Mouse (Mus musculus): Measurements from ENCODE around the gene Strada. TPM values are rescaled to one million over a fixed set of nuclear protein-coding genes. Genes with fewer than 3 reads are reported as not detected.
A peak's percentile ranks its signal among the peaks of the same experiment; 100 is the strongest.
"Not testable (repeated sequence)": the region's sequence is repeated elsewhere in the genome, so short reads cannot be mapped to it uniquely, and the experiment has no call there.

Strada gene
- polyA plus RNA-seq, 1 experiment = 51.9 TPM

DNA sequence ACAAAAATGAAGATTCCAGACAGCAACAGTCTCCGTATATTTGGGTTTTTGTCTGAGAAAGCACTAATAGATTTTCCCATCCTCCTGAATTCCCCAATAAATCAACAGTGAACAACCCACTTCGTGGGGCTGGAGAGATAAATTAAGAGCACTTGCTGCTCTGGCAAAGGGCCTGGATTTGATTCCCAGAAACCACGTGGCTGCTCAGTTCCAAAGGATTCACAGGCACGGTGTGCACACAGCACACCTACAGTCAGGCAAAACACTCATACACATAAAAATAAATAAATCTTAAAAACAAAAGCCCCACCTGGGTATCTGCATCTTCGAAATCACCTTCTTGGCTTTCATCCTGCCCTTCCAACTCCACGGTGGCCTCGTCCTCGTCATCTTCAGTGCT, 10.8 kb upstream of the Strada start:
- Histone ChIP-seq H3K4me3 (ENCODE audit: insufficient read depth, low read length) (no peak overlapping the region), H3K4me1 (ENCODE audit: control insufficient read depth, insufficient read depth, low read length) (peaks cover 1% of the 10 kb centered on the region; the same call in 1 of the 2 replicates), H3K27ac (ENCODE audit: insufficient read depth, low read length) (no peak overlapping the region)
- TF ChIP-seq POLR2A (IDR thresholded peaks at IDR 0.05; ENCODE audit: extremely low read depth, insufficient read depth, low read length) (no peak), CTCF (IDR thresholded peaks at IDR 0.05; ENCODE audit: extremely low read depth, insufficient read depth, low read length) (no peak)

DNA sequence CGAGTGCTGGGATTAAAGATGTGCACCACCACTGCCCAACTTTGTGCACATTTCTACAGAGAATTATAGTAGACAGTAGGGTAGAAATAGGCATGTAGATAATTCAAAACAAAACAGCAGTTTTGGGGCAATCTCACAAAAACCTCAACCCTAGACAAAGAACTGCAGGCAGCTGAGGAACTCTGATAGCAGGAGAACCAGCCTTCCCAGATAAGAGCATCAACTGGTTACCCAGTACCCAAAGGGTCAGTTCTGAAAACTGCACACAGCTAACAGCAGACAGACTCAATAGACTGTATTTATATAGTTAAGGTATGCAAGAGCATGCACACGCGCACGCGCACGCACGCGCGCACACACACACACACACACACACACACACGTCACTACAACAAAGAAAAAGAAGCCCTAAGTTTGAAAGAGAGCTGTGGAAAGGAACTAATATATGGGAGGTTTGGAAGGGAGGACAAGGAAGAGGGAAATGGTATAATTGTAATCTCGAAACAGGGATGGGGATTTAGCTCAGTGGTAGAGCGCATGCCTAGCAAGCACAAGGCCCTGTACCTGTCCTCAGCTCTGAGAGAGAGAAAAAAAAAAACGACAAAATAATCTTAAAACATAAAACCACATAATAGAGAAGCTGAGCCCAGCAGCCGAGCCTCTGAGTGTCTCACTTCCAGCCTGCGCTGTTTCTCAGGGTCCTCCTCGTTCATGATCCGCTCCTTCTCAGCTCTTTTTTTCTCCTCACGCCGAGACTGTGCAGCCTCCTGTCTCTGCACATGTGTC, 438 bp downstream of the Strada start:
- TF ChIP-seq POLR2A (IDR thresholded peaks at IDR 0.05; ENCODE audit: extremely low read depth, insufficient read depth, low read length) = no peak
- no peak for TF ChIP-seq CTCF (IDR thresholded peaks at IDR 0.05; ENCODE audit: extremely low read depth, insufficient read depth, low read length)
- Histone ChIP-seq H3K4me3 (ENCODE audit: insufficient read depth, low read length) (no peak overlapping the region), H3K27ac (ENCODE audit: insufficient read depth, low read length) (no peak overlapping the region), H3K4me1 (ENCODE audit: control insufficient read depth, insufficient read depth, low read length) (no peaks in the 10 kb centered on the region)

DNA sequence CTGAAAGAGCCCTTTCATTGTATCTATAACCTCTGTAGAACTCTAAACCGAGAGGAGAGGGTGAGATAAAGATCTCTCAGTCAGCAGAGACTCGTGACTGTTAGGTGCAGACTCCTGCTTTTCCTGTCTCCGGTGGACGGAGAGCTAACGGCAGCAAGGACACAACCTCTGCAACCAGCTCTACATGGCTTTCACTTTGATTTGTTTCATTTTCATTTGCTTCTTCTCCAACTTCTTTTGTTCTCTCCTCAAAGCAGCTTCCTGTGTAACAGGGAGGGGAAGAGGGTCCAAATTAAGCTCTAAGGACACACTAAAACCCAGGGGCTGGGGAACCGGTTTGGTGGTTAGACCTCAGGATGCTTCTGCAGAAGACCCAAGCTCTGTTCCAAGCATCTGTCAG, 1.2 kb downstream of the Strada start:
- Histone ChIP-seq H3K4me3 (ENCODE audit: insufficient read depth, low read length) (no peak overlapping the region), H3K27ac (ENCODE audit: insufficient read depth, low read length) (no peak overlapping the region), H3K4me1 (ENCODE audit: control insufficient read depth, insufficient read depth, low read length) (no peaks in the 10 kb centered on the region)
- TF ChIP-seq CTCF (IDR thresholded peaks at IDR 0.05; ENCODE audit: extremely low read depth, insufficient read depth, low read length) (no peak), POLR2A (IDR thresholded peaks at IDR 0.05; ENCODE audit: extremely low read depth, insufficient read depth, low read length) (no peak)

DNA sequence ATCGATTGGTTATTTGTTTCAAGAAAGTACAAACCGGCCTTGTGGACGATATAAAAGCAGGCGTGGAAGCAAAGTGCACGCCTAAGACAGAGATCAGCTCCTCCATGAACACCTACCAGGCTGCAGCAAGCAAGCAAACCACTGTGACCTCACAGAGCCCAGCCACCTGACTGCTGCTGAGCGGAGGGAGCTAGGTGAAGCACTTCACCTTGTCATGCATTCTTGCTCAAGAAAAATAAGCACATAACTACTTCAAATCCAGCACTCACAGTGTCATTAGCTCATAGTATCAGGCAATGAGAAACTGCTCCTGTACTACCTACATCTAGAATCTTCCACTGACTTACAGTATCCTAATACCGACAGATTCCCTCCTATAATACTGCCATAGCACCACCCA, 2.0 kb downstream of the Strada start:
- not testable (repeated sequence) for H3K27ac ChIP-seq (ENCODE audit: insufficient read depth, low read length); H3K4me1 ChIP-seq (ENCODE audit: control insufficient read depth, insufficient read depth, low read length); H3K4me3 ChIP-seq (ENCODE audit: insufficient read depth, low read length)

DNA sequence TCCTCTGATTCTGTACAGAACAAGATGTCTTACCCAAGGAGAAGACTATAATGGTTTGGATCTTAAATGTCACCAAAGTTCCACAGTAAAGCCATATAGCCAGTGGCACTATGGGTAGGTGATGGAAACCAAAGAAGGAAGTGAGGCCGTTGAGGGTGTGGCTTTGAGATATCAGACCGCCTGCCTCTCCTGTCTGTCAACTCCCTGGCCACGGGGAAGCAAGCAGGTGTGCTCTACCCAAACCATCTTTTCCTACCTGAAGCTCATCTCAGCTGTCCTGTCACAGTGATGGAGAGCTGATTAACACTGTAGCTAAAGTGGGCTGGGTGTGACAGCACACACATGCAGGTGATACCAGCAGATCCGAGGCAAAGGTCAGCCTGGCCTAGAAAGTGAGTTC, 3.7 kb downstream of the Strada start:
- no peak overlapping the region for H3K4me3 ChIP-seq (ENCODE audit: insufficient read depth, low read length)
- no peak for TF ChIP-seq CTCF (IDR thresholded peaks at IDR 0.05; ENCODE audit: extremely low read depth, insufficient read depth, low read length)
- H3K4me1 ChIP-seq (ENCODE audit: control insufficient read depth, insufficient read depth, low read length) = no peaks in the 10 kb centered on the region
- no peak overlapping the region for H3K27ac ChIP-seq (ENCODE audit: insufficient read depth, low read length)

DNA sequence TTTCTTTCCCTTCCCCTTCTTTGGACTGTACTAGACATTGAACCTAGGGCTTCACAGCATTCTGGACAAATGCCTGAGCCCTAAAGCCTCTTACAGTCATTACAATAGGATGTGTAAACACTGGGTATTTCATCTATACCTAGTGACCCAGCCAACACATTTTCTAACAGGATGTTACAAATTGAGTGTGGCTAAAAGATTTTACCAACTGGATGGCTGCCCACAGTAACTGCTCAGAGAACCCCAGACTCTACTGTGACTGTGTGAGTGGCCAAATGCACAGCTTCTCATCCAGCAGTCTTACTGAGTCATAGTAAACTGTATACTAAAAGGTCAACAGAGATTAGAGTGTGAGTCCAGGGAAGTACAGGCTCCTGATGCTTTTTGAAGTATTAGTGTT, 6.6 kb downstream of the Strada start:
- TF ChIP-seq CTCF (IDR thresholded peaks at IDR 0.05; ENCODE audit: extremely low read depth, insufficient read depth, low read length) (no peak), POLR2A (IDR thresholded peaks at IDR 0.05; ENCODE audit: extremely low read depth, insufficient read depth, low read length) (no peak)
- H3K4me1 ChIP-seq (ENCODE audit: control insufficient read depth, insufficient read depth, low read length) = no peaks in the 10 kb centered on the region
- H3K27ac ChIP-seq (ENCODE audit: insufficient read depth, low read length) = no peak overlapping the region
- H3K4me3 ChIP-seq (ENCODE audit: insufficient read depth, low read length) = no peak overlapping the region

DNA sequence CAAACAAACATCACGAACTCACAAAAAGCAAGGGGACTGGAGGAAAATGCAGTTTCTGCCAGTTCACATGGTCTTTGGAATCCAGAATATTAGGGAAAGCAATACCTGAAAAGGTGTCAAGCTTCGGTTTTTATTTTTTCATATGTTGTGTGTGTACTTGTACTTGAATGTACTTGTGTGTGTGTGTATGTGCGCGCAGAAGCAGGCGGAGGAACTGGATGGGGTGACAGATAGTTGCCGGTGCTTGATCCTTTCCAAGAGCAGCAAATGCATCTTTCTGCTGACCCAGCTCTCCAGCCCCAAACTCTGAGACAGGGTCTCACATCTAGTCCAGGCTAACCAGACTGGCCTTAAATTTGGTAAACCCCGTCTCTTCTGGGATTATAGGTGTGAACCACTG, 7.1 kb downstream of the Strada start:
- no peak overlapping the region for H3K4me3 ChIP-seq (ENCODE audit: insufficient read depth, low read length)
- H3K27ac ChIP-seq (ENCODE audit: insufficient read depth, low read length) = no peak overlapping the region
- TF ChIP-seq CTCF (IDR thresholded peaks at IDR 0.05; ENCODE audit: extremely low read depth, insufficient read depth, low read length) = no peak
- no peak for TF ChIP-seq POLR2A (IDR thresholded peaks at IDR 0.05; ENCODE audit: extremely low read depth, insufficient read depth, low read length)
- no peaks in the 10 kb centered on the region for H3K4me1 ChIP-seq (ENCODE audit: control insufficient read depth, insufficient read depth, low read length)

DNA sequence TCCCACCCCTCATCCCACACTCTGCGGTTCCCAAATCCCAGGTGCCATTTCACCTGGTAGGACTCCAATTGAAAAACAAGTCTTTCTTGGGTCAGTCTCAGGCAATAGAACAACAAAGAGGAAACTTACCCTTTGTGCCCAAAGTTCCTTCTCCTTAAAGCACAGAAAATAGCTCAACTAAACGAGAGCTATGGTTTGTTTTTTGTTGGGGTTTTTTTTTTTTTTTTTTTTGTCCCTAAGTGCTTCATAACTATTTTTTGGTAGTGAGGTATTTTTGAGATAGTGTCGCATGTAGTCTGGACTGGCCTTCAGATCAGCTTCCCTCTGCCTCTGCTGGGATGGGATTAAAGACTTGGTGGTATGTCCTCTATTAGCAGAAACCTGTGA, 7.8 kb downstream of the Strada start:
- Histone ChIP-seq H3K4me1 (ENCODE audit: control insufficient read depth, insufficient read depth, low read length) (no peaks in the 10 kb centered on the region), H3K4me3 (ENCODE audit: insufficient read depth, low read length) (peak overlapping the region; percentile 41; the same call in 1 of the 2 replicates)
- TF ChIP-seq CTCF (IDR thresholded peaks at IDR 0.05; ENCODE audit: extremely low read depth, insufficient read depth, low read length) (no peak), POLR2A (IDR thresholded peaks at IDR 0.05; ENCODE audit: extremely low read depth, insufficient read depth, low read length) (no peak)

DNA sequence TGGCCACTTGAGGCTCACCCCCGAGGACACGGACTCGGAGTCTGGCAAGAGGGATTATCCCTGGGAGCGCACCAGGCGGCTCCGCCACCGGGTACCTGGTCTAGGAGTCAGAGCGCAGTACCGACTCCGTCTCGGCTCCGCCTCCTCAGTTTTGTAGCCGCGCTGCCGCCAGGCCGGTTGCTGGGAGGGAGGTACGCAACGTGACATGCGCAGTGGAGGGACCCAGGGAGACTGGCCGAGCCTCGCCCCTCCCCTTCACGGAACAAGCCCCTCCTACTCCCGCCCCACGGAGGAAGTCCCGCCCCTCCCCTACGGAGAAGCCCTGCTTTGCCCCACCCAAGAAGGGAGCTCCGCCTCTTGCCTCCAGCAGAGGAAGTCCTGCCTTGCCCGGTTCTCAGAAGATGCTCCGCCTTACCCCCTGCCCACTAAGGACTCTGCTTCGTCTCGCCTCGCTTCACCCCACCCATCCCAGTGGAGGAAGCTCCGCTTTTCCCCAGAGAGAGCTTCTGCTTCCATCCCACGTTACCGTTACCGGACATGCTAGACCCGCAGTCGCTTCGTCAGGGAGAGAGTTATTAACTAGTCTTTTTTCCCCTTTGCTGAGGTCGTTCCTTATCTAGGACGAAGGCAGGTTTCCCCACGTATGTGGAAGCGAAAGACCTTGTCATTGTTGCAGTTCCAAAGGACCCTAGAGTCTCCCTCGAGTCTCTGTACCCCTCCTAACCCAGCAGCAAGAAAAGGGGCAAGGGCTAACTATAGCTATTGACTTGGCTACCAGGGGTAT, 8.4 kb downstream of the Strada start:
- no peaks in the 10 kb centered on the region for H3K4me1 ChIP-seq (ENCODE audit: control insufficient read depth, insufficient read depth, low read length)
- H3K27ac ChIP-seq (ENCODE audit: insufficient read depth, low read length) = peak overlapping the region; percentile 7; the same call in 1 of the 2 replicates
- TF ChIP-seq POLR2A (IDR thresholded peaks at IDR 0.05; ENCODE audit: extremely low read depth, insufficient read depth, low read length) = peak; percentile 90
- TF ChIP-seq CTCF (IDR thresholded peaks at IDR 0.05; ENCODE audit: extremely low read depth, insufficient read depth, low read length) = no peak
- H3K4me3 ChIP-seq (ENCODE audit: insufficient read depth, low read length) = peak overlapping the region; percentile 41

More for the DNA sequence above, 7.8 kb downstream of the Strada start:
- H3K27ac ChIP-seq (ENCODE audit: insufficient read depth, low read length) = 0 out of 2 replicates have a peak overlapping the region, but pooled peaks have one; percentile 7
